Mouse (Mus musculus) CH12.LX (cell line): ENCODE measurements at regions not wholly inside any gene's neighbourhood (a gene's known extent, or its start where the extent isn't known, plus 50 kb on each side); places are given as distances from the start of the nearest gene placed in this dataset.

Experiments
- DNase-seq: peaks from one replicate; pipeline ENCODE4 v3.0.0-alpha.2; 2013; ENCODE audit errors: extremely low read depth
- H3K27ac ChIP-seq: 2 replicates; pipeline ENCODE4 v1.5.1; 2012; ENCODE audit warnings: low read depth, mild to moderate bottlenecking, control low read depth, moderate library complexity; ENCODE audit not compliant: insufficient read depth
- H3K27me3 ChIP-seq: replicated peaks from 2 replicates; pipeline ENCODE3; 2012; ENCODE audit warnings: inconsistent platforms
- H3K36me3 ChIP-seq, 2 experiments: replicated peaks in 1 of 2; 2 replicates each; pipeline versions ENCODE3 to v1.6.1; 2012; ENCODE audit warnings: inconsistent platforms in 1 of 2, low read length in 1 of 2, mild to moderate bottlenecking in 1 of 2, mixed read lengths in 1 of 2, moderate library complexity in 1 of 2; ENCODE audit not compliant: control insufficient read depth in 1 of 2, insufficient read depth in 1 of 2
- H3K4me1 ChIP-seq, 2 experiments: 2 replicates each; pipeline ENCODE4 v1.6.1; 2012; ENCODE audit warnings: inconsistent platforms in 1 of 2, moderate library complexity in 1 of 2; ENCODE audit not compliant: insufficient read depth in 2 of 2, control insufficient read depth in 1 of 2
- H3K4me2 ChIP-seq: 2 replicates; pipeline ENCODE4 v1.6.1; 2012; ENCODE audit warnings: low read depth, mild to moderate bottlenecking, control low read depth; ENCODE audit not compliant: poor library complexity, insufficient read depth, severe bottlenecking
- H3K4me3 ChIP-seq, 3 experiments: fragments of 150-350 bp in 1 of 3; sonication (generic) in 1 of 3; replicated peaks in 1 of 3; 2 replicates each; pipeline versions ENCODE3 to v1.5.1; 2011 to 2012; ENCODE audit warnings: low read depth in 2 of 3, low read length in 2 of 3, mild to moderate bottlenecking in 2 of 3, moderate library complexity in 2 of 3, control low read depth in 1 of 3, improper control_type of control experiment in 1 of 3, inconsistent platforms in 1 of 3, mixed read lengths in 1 of 3; ENCODE audit not compliant: poor library complexity in 1 of 3
- H3K79me2 ChIP-seq: replicated peaks from 2 replicates; pipeline ENCODE4 v1.6.1; 2012; ENCODE audit warnings: mild to moderate bottlenecking, moderate library complexity; ENCODE audit not compliant: control insufficient read depth, poor library complexity, insufficient read depth, severe bottlenecking; ENCODE audit errors: extremely low read depth
- H3K9ac ChIP-seq: 2 replicates; pipeline ENCODE4 v1.6.1; 2012; ENCODE audit warnings: low read depth, mild to moderate bottlenecking, control low read depth, moderate library complexity; ENCODE audit not compliant: insufficient read depth
- H3K9me3 ChIP-seq: replicated peaks from 2 replicates; pipeline ENCODE3; 2012; ENCODE audit warnings: low read length, inconsistent platforms, mixed read lengths
- CHD1 ChIP-seq: IDR thresholded peaks from 2 replicates; pipeline ENCODE4 v1.6.1; 2012; ENCODE audit warnings: low read depth, low read length, improper control_type of control experiment, inconsistent platforms
- CHD2 ChIP-seq: IDR thresholded peaks from 2 replicates; pipeline ENCODE4 v1.6.1; 2011; ENCODE audit warnings: low read length, improper control_type of control experiment
- CTCF ChIP-seq, 2 experiments: IDR thresholded peaks in 1 of 2; conservative IDR thresholded peaks in 1 of 2; 2 replicates each; pipeline ENCODE4 v1.5.1; 2011 to 2012; ENCODE audit warnings: low read depth in 2 of 2, low read length in 2 of 2, improper control_type of control experiment in 1 of 2, inconsistent platforms in 1 of 2, mild to moderate bottlenecking in 1 of 2, moderate library complexity in 1 of 2
- E2F4 ChIP-seq: IDR thresholded peaks from 2 replicates; pipeline ENCODE4 v1.6.1; 2011; ENCODE audit warnings: low read depth, low read length, improper control_type of control experiment; ENCODE audit not compliant: insufficient replicate concordance
- ELF1 ChIP-seq: IDR thresholded peaks from 2 replicates; pipeline ENCODE4 v1.6.1; 2014; ENCODE audit warnings: low read depth, mild to moderate bottlenecking, inconsistent platforms, low read length, improper control_type of control experiment
- ETS1 ChIP-seq: conservative IDR thresholded peaks from 2 replicates; pipeline ENCODE4 v1.6.1; 2012; ENCODE audit warnings: low read depth, mild to moderate bottlenecking, inconsistent platforms, low read length, improper control_type of control experiment, moderate library complexity
- GABPA ChIP-seq: IDR thresholded peaks from 2 replicates; pipeline ENCODE4 v1.6.1; 2012; ENCODE audit warnings: low read depth, low read length, improper control_type of control experiment, inconsistent platforms; ENCODE audit not compliant: insufficient replicate concordance
- IRF4 ChIP-seq: IDR thresholded peaks from 2 replicates; pipeline ENCODE4 v1.6.1; 2014; ENCODE audit warnings: low read depth, mild to moderate bottlenecking, inconsistent platforms, low read length, improper control_type of control experiment
- JUN ChIP-seq: IDR thresholded peaks from 2 replicates; pipeline ENCODE4 v1.6.1; 2011; ENCODE audit warnings: low read depth, mild to moderate bottlenecking, low read length, improper control_type of control experiment, moderate library complexity; ENCODE audit not compliant: insufficient read depth
- JUND ChIP-seq: conservative IDR thresholded peaks from 2 replicates; pipeline ENCODE4 v1.6.1; 2011; ENCODE audit warnings: low read depth, low read length, improper control_type of control experiment
- MAFK ChIP-seq: IDR thresholded peaks from 2 replicates; pipeline ENCODE4 v1.6.1; 2011; ENCODE audit warnings: low read length, improper control_type of control experiment; ENCODE audit not compliant: insufficient replicate concordance
- MAX ChIP-seq: IDR thresholded peaks from 2 replicates; pipeline ENCODE4 v1.6.1; 2011; ENCODE audit warnings: low read length, improper control_type of control experiment
- MAZ ChIP-seq: IDR thresholded peaks from 2 replicates; pipeline ENCODE4 v1.6.1; 2012; ENCODE audit warnings: low read depth, mild to moderate bottlenecking, inconsistent platforms, low read length, improper control_type of control experiment, moderate library complexity
- MEF2A ChIP-seq: IDR thresholded peaks from 2 replicates; pipeline ENCODE4 v1.6.1; 2014; ENCODE audit warnings: low read depth, mild to moderate bottlenecking, inconsistent platforms, low read length, improper control_type of control experiment, borderline replicate concordance
- MXI1 ChIP-seq: IDR thresholded peaks from 2 replicates; pipeline ENCODE4 v1.6.1; 2011; ENCODE audit warnings: mild to moderate bottlenecking, low read depth, low read length, improper control_type of control experiment
- NRF1 ChIP-seq: IDR thresholded peaks from 2 replicates; pipeline ENCODE4 v1.6.1; 2014; ENCODE audit warnings: low read depth, mild to moderate bottlenecking, inconsistent platforms, low read length, improper control_type of control experiment, moderate library complexity
- RAD21 ChIP-seq: IDR thresholded peaks from 2 replicates; pipeline ENCODE4 v1.6.1; 2011; ENCODE audit warnings: low read depth, mild to moderate bottlenecking, low read length, improper control_type of control experiment, moderate library complexity
- RCOR1 ChIP-seq: conservative IDR thresholded peaks from 2 replicates; pipeline ENCODE4 v1.6.1; 2012; ENCODE audit warnings: low read depth, mild to moderate bottlenecking, inconsistent platforms, low read length, improper control_type of control experiment
- SIN3A ChIP-seq: IDR thresholded peaks from 2 replicates; pipeline ENCODE4 v1.6.1; 2012; ENCODE audit warnings: low read length, improper control_type of control experiment, inconsistent platforms
- SMC3 ChIP-seq: IDR thresholded peaks from 2 replicates; pipeline ENCODE4 v1.6.1; 2011; ENCODE audit warnings: low read depth, low read length, improper control_type of control experiment
- TCF12 ChIP-seq: IDR thresholded peaks from 2 replicates; pipeline ENCODE4 v1.6.1; 2014; ENCODE audit warnings: low read depth, mild to moderate bottlenecking, inconsistent platforms, low read length, improper control_type of control experiment
- UBTF ChIP-seq: IDR thresholded peaks from 2 replicates; pipeline ENCODE4 v1.6.1; 2012; ENCODE audit warnings: low read depth, mild to moderate bottlenecking, inconsistent platforms, low read length, improper control_type of control experiment, moderate library complexity
- USF1 ChIP-seq: IDR thresholded peaks from 2 replicates; pipeline ENCODE4 v1.6.1; 2014; ENCODE audit warnings: low read depth, mild to moderate bottlenecking, inconsistent platforms, low read length, improper control_type of control experiment
- USF2 ChIP-seq: conservative IDR thresholded peaks from 2 replicates; pipeline ENCODE4 v1.6.1; 2011; ENCODE audit warnings: low read depth, low read length, improper control_type of control experiment
- ZC3H11A ChIP-seq: IDR thresholded peaks from 2 replicates; pipeline ENCODE4 v1.6.1; 2012; ENCODE audit warnings: low read depth, mild to moderate bottlenecking, inconsistent platforms, low read length, improper control_type of control experiment
- ZKSCAN1 ChIP-seq: IDR thresholded peaks from 2 replicates; pipeline ENCODE4 v1.6.1; 2012; ENCODE audit warnings: low read depth, inconsistent platforms, low read length, improper control_type of control experiment, borderline replicate concordance
- ZMIZ1 ChIP-seq: IDR thresholded peaks from 2 replicates; pipeline ENCODE4 v1.6.1; 2012; ENCODE audit warnings: low read depth, mild to moderate bottlenecking, inconsistent platforms, low read length, improper control_type of control experiment
- ZNF384 ChIP-seq: IDR thresholded peaks from 2 replicates; pipeline ENCODE4 v1.6.1; 2012; ENCODE audit warnings: low read depth, low read length, improper control_type of control experiment, inconsistent platforms
- dilution Hi-C: fragments of 300-500 bp; cut with MboI; formaldehyde crosslinking; loops from 2 replicates; pipeline ENCODE4 v1.14.3; 2020; ENCODE audit warnings: low sequenced_read_pairs; ENCODE audit not compliant: extremely low pct_unique_long_range_greater_than_20kb, extremely low pct_ligation_motif_present
- in situ Hi-C: fragments of 300-500 bp; cut with MboI; formaldehyde crosslinking; loops from 3 replicates; pipeline ENCODE4 v1.14.3; 2019; ENCODE audit warnings: low sequenced_read_pairs, low pct_ligation_motif_present, low pct_unique_long_range_greater_than_20kb, mixed read lengths

- H3K79me2 ChIP-seq = no peaks in the 10 kb centered on the region
- no peaks in the 10 kb centered on the region for H3K27me3 ChIP-seq
- no peak overlapping the region for H3K4me3 ChIP-seq
- no peak for DNase-seq
- dilution Hi-C loops = no loop called here
- TF ChIP-seq E2F4 = no peak
- no peak for TF ChIP-seq ZKSCAN1
- no peak for TF ChIP-seq JUND
- TF ChIP-seq MXI1 = no peak
- TF ChIP-seq MEF2A = no peak
- no peak for TF ChIP-seq RCOR1
- no peak for TF ChIP-seq CTCF (conservative IDR thresholded peaks at IDR 0.05 in 1 of 2, IDR thresholded peaks at IDR 0.05 in 1 of 2; ENCODE audit: low read depth in 2 of 2, low read length in 2 of 2)
- no peak for TF ChIP-seq MAX
- no peak for TF ChIP-seq RAD21
- no peak for TF ChIP-seq ELF1
- no peak for TF ChIP-seq MAZ
- no peak for TF ChIP-seq ZMIZ1
- no peak for TF ChIP-seq USF1
- no peak for TF ChIP-seq SMC3
- no peak for TF ChIP-seq ZNF384
- TF ChIP-seq JUN = no peak
- TF ChIP-seq USF2 = no peak
- no peak for TF ChIP-seq ETS1
- TF ChIP-seq IRF4 = no peak
- TF ChIP-seq TCF12 = no peak
- peaks cover 46% of the 10 kb centered on the region for H3K9me3 ChIP-seq
- no peak overlapping the region for H3K9ac ChIP-seq
- no peak overlapping the region for H3K27ac ChIP-seq
- no peaks in the 10 kb centered on the region for H3K36me3 ChIP-seq
- no peaks in the 10 kb centered on the region for H3K4me1 ChIP-seq
- in situ Hi-C loops = no loop called here
- H3K4me2 ChIP-seq = no peak overlapping the region
Observed at GRCm38 (mm10) chr3:119949620-119950019, 165.4 kb upstream of the Ptbp2 start.

- Histone ChIP-seq H3K4me2 (no peak overlapping the region), H3K9me3 (peaks cover 50% of the 10 kb centered on the region), H3K4me3 (no peak overlapping the region), H3K4me1 (no peaks in the 10 kb centered on the region)
- in situ Hi-C loops = no loop called here
- dilution Hi-C loops = no loop called here
- no peak for TF ChIP-seq ZMIZ1
- TF ChIP-seq USF2 = no peak
- no peak for TF ChIP-seq ZC3H11A
- TF ChIP-seq CHD1 = no peak
- TF ChIP-seq GABPA = no peak
- no peak for TF ChIP-seq UBTF
- no peak for TF ChIP-seq MAX
- no peak for TF ChIP-seq CHD2
- no peak for TF ChIP-seq ELF1
- TF ChIP-seq ZNF384 = no peak
- TF ChIP-seq USF1 = no peak
- TF ChIP-seq MAFK = no peak
- no peak for TF ChIP-seq NRF1
- TF ChIP-seq SIN3A = no peak
- no peak for TF ChIP-seq MXI1
- TF ChIP-seq RCOR1 = no peak
- TF ChIP-seq, all 38 proteins: peak for 0
- H3K79me2 ChIP-seq = no peaks in the 10 kb centered on the region
- no peak overlapping the region for H3K27ac ChIP-seq
- H3K9ac ChIP-seq = no peak overlapping the region
- no peak for DNase-seq
- H3K27me3 ChIP-seq = no peaks in the 10 kb centered on the region
- no peaks in the 10 kb centered on the region for H3K36me3 ChIP-seq
Observed at GRCm38 (mm10) chr3:119949041-119949470, 164.8 kb upstream of the Ptbp2 start.
